Mouse (Mus musculus): Measurements from ENCODE around the gene Cdca7.

GRCm38 (mm10) chr2:72438941-72439533, 36.9 kb upstream of the Cdca7 start:
- TF ChIP-seq CTCF (IDR thresholded peaks at IDR 0.05; ENCODE audit: control insufficient read depth, insufficient read depth, low read length) (no peak), POLR2A (IDR thresholded peaks at IDR 0.05; ENCODE audit: borderline replicate concordance, control insufficient read depth, low read depth, low read length) (no peak)

Data from bone marrow, adult 2 months (tissue).